Mouse (Mus musculus): ENCODE results near the gene 4933425L06Rik. TPM values are rescaled to one million over a fixed set of nuclear protein-coding genes. Genes with fewer than 3 reads are reported as not detected.

The 4933425L06Rik gene
- polyA plus RNA-seq, 1 experiment from 2014 or later = not detected

DNA sequence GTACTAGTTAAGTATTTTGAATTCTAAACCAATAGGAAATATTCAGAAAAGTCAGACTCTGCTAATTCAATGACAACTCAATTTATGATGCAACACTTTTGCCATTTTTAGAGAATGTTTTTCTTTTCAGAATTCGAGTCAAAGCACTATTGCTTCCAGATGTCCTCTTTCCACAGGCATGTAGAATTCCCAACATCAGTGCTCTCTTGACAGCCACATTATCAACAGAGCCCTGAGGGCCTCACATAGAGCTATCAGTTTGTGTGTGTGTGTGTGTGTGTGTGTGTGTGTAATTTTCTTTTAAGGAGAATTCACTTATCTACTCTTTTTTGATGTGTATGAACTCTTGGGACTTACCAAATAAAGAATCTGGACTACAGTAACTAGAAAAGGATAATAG lies 64.9 kb downstream of the 4933425L06Rik start:
- H3K27me3 ChIP-seq = no peaks in the 10 kb centered on the region
- 6% methylated on average over 1 of the region's 1 CpGs for WGBS
- no peaks in the 10 kb centered on the region for H3K36me3 ChIP-seq
- H3K4me1 ChIP-seq = no peaks in the 10 kb centered on the region
- ATAC-seq (ENCODE audit: insufficient number of reproducible peaks, low FRiP score, low TSS enrichment, low read depth) = no peak
- no peak overlapping the region for H3K4me3 ChIP-seq
- H3K9ac ChIP-seq = no peak overlapping the region
- H3K9me3 ChIP-seq = no peaks in the 10 kb centered on the region
- no peak overlapping the region for H3K27ac ChIP-seq
- no peak overlapping the region for H3K4me2 ChIP-seq

DNA sequence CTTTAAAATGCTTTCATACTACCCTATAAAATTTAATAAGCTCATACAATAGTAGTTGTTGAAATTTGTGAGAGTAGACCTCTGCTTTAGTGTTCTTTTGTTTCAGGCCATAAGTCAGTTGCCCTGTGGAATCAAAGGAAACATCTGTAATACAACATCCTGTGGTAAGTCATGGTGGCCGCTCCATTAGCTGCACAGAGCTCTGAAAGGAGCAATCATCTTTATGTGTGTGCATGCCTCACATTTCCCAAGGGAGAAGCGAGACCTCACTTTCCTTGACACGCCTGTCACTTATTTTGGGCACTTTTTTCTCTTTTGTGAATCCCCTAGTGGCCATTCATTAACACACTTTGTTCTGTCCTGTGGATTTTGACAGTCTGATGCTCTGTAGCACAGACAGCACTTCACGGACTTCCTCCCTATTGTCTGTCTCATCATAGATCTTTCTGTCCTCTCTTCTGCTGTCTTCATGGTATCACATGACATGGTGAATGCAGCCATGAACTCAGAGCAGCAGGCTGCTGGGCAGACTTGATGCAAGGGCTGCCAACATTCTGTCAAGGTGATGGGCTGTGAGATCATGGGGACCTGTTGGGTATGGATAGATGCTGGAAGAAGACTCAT lies 66.0 kb downstream of the 4933425L06Rik start:
- WGBS = 57% methylated on average over 4 of the region's 4 CpGs
- ATAC-seq (ENCODE audit: insufficient number of reproducible peaks, low FRiP score, low TSS enrichment, low read depth) = no peak
- H3K9me3 ChIP-seq = no peaks in the 10 kb centered on the region

DNA sequence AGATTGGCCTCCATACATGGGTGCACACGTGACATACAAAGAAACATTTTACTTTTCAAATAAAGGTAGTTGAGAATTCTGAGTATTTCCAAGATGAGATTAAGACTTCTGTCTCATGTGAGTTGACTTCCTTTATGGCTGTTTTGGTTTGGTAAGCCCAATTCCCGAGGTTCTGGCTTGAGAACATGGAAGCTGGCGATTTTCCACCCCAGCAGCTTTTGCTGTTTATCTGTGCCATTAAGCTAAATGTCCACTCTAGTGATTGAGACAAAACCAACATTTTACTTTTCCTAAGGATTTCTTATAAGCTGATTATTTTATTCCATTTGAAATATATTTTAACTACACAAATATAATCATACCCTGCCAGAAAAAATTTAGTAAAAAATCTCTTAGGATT lies 68.1 kb downstream of the 4933425L06Rik start:
- no peak for ATAC-seq (ENCODE audit: insufficient number of reproducible peaks, low FRiP score, low TSS enrichment, low read depth)
- no peaks in the 10 kb centered on the region for H3K4me1 ChIP-seq
- 76% methylated on average over 3 of the region's 3 CpGs for WGBS
- no peaks in the 10 kb centered on the region for H3K27me3 ChIP-seq
- H3K27ac ChIP-seq = no peak overlapping the region
- no peak overlapping the region for H3K4me2 ChIP-seq
- no peaks in the 10 kb centered on the region for H3K36me3 ChIP-seq
- no peak overlapping the region for H3K4me3 ChIP-seq
- H3K9ac ChIP-seq = no peak overlapping the region
- H3K9me3 ChIP-seq = no peaks in the 10 kb centered on the region

More for the DNA sequence above, 66.0 kb downstream of the 4933425L06Rik start:
- Histone ChIP-seq H3K9ac (no peak overlapping the region), H3K27ac (no peak overlapping the region), H3K4me1 (no peaks in the 10 kb centered on the region), H3K4me2 (no peak overlapping the region), H3K27me3 (no peaks in the 10 kb centered on the region), H3K4me3 (no peak overlapping the region), H3K36me3 (no peaks in the 10 kb centered on the region)

DNA sequence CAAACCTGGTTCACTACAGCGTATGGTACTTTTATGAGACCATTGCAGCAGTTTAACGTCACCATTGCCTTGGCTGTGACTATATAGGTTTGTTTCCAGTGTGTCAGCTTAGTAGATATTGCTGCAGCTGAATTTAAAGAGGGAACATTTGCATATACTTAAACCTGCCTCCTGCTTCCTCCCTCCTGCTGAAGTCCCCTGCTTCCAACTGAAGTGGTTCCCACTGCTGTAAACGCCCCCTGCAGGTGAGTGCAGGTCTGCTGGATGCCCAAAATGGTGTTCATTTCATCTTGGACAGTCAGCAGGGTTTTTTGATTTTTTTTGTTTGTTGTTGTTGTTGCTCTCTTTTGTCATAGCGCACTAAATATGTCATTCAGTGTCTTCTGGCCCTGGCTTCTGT lies 72.0 kb downstream of the 4933425L06Rik start:
- Histone ChIP-seq H3K27me3 (no peaks in the 10 kb centered on the region), H3K4me3 (no peak overlapping the region), H3K9ac (no peak overlapping the region), H3K36me3 (no peaks in the 10 kb centered on the region), H3K9me3 (no peaks in the 10 kb centered on the region), H3K27ac (no peak overlapping the region), H3K4me1 (no peaks in the 10 kb centered on the region), H3K4me2 (no peak overlapping the region)
- WGBS = 43% methylated on average over 4 of the region's 4 CpGs
- no peak for ATAC-seq (ENCODE audit: insufficient number of reproducible peaks, low FRiP score, low TSS enrichment, low read depth)

DNA sequence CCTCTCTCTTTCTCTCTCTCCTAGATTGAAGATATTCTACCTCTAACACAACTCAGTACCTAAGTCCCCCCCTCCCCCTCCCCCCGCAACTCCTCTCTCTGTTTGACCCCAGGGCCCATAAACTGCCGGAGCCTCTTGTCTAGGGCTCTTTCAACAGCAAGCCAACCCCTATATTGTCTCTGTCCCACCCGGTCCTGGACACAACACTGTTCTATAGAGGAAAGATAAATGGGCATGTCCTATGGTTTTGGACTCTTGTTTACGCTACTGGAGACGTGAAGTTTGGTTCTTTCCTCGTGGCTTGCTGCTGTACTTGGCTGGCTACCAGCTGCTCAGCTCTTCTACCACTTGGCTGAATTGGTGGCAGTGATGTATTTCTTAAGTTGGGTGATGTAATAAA lies 83.5 kb downstream of the 4933425L06Rik start:
- no peaks in the 10 kb centered on the region for H3K9me3 ChIP-seq
- H3K4me1 ChIP-seq = no peaks in the 10 kb centered on the region
- no peak overlapping the region for H3K4me3 ChIP-seq
- no peak overlapping the region for H3K27ac ChIP-seq
- no peak overlapping the region for H3K9ac ChIP-seq
- 77% methylated on average over 6 of the region's 6 CpGs for WGBS
- ATAC-seq (ENCODE audit: insufficient number of reproducible peaks, low FRiP score, low TSS enrichment, low read depth) = no peak
- no peak overlapping the region for H3K4me2 ChIP-seq
- H3K36me3 ChIP-seq = no peaks in the 10 kb centered on the region
- H3K27me3 ChIP-seq = no peaks in the 10 kb centered on the region

Other genes with a start within 250 kb of the 4933425L06Rik start
- 0.26 and 0.78 TPM in 2 replicates for gene Shisal2b, start 218.2 kb upstream of the 4933425L06Rik start, polyA plus RNA-seq (2015; fragmentation: Nextera tagmentation; extraction: Ambion mirVana)
- gene Rgs7bp, start 27.2 kb upstream of the 4933425L06Rik start, polyA plus RNA-seq (2015; fragmentation: Nextera tagmentation; extraction: Ambion mirVana) = 4.8 and 5.0 TPM in 2 replicates
- 6.4 and 7.7 TPM in 2 replicates for gene Rnf180, start 212.7 kb downstream of the 4933425L06Rik start, polyA plus RNA-seq (2015; fragmentation: Nextera tagmentation; extraction: Ambion mirVana)

Data from limb, embryonic 15.5 days (tissue).